Mouse (Mus musculus) erythroblast, adult 5-6 weeks (primary cell): ENCODE results near the gene Fbn1. TPM values are rescaled to one million over a fixed set of nuclear protein-coding genes. Genes with fewer than 3 reads are reported as not detected.

ENCODE experiments used
- ATAC-seq: replicated peaks from 2 replicates; pipeline ENCODE4 v1.8.0; 2016; ENCODE audit warnings: moderate number of reproducible peaks, mild to moderate bottlenecking, moderate TSS enrichment, inconsistent platforms; ENCODE audit not compliant: poor library complexity, low FRiP score, severe bottlenecking
- total RNA-seq, 2 experiments: library from RNA; stranded (forward) in 1 of 2; stranded (reverse) in 1 of 2; fragments of 150-400 nt in 1 of 2; fragments of 200-764, 138-1000 nt in 1 of 2; gene quantifications; 2 replicates each; pipeline versions ENCODE4 v1.2.3 to v1.2.4; 2015 to 2017; ENCODE audit warnings: low replicate concordance in 2 of 2

Fbn1 gene
- total RNA-seq, 2 experiments from 2014 or later = not detected

DNA sequence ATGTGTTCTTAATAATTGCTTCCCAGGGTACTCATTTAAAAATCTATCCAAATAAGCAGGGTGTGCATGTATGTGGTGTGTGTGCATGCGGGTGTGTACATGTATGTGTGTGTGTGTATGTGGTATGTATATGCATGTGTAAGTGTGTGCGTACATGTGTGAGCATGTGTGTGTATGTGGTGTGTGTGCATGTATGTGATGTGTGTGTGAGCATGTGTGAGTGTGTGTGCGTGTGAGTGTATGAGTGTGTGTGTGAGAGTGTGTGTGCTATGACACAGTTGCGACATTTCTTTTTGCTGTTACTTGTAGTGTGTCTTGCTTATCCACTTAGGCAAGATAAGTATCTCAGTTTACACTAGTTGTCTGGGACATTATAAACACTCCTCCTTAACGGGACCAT is 151.7 kb downstream of the Fbn1 start:
- ATAC-seq = no peak

- ATAC-seq = no peak
These were observed 152.4 kb downstream of the Fbn1 start for GRCm38 (mm10) chr2:125355216-125355971.

DNA sequence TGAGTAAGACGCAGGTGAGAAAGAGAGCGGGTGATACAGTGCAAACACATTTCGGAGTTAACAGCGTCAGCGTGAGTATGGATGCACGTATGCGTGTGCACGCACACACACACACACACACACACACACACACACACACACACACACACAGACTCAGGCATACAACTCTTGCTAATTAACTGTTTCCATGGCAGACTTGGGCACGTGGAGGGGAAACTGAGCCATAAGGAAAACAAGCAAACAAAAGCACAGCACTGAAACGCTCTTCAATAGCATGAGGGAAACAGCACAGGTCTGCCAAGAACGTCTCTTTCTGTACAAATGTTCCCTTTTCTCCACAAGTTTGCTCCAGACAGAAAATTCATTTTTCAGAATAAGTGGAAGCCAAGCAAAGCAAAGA is 153.2 kb downstream of the Fbn1 start:
- no peak for ATAC-seq

- no peak for ATAC-seq
These were observed 158.6 kb downstream of the Fbn1 start for GRCm38 (mm10) chr2:125349144-125349543.

GRCm38 (mm10) chr2:125342181-125342950 is 165.4 kb downstream of the Fbn1 start:
- no peak for ATAC-seq

GRCm38 (mm10) chr2:125340381-125340780 is 167.4 kb downstream of the Fbn1 start:
- no peak for ATAC-seq

DNA sequence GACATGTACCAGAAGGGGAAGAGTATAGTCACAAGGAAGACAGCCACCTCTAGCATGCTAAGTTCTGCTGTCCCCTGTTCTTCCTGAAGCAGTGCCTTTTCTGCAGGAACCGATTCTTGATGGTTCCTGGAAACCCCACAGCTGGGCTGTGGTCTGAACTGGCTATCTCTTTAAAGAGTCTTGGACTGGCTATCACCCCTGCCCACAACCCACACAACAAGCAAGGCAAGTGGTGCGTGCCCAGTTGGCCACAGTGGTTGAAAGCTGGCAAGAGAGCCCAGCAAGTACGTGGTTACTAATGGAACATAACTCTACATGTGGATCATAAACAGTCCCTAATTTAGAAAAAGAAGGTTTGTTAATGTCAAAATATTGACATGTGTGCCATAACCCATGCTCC is 170.6 kb downstream of the Fbn1 start:
- ATAC-seq = no peak

- ATAC-seq = no peak
These were observed 172.6 kb downstream of the Fbn1 start for GRCm38 (mm10) chr2:125335206-125335605.

DNA sequence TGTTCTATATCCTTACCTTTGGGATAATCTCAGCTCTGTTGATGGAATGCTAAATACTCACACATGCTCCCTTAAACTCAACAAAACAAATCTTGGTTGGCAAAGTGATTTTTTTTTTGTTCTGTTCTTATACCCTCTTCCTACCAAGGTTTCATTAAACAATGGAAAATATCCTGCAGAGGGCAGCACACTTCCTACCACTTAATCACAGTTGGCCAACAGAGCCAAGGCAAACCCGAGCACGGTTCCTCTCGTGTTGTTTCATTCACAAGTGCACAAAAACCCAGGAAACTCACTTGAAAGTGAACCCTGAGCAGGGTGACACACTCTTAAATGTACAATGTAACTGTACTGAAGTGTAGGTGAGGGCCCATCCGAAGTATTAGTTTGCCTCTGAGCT is 173.6 kb downstream of the Fbn1 start:
- ATAC-seq = no peak

DNA sequence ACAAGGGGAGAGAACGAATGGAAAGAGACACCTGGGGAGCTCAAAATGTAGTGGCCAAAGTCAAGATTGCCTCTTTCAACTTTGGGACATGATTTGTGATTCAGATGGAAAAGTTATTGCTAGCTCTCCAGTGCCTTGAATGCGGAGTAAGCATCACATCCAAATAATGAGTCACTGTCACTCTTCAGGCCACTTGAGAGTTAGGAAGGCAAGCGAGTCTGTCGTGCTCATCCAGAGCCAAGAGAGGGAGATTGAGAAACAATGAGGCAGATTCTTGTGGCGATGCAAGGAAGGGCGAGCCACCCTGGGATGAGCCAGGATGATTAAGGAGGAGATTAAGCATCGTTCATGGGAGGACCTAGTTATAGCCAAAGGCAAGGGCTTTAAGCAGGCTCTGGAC is 176.2 kb downstream of the Fbn1 start:
- no peak for ATAC-seq

DNA sequence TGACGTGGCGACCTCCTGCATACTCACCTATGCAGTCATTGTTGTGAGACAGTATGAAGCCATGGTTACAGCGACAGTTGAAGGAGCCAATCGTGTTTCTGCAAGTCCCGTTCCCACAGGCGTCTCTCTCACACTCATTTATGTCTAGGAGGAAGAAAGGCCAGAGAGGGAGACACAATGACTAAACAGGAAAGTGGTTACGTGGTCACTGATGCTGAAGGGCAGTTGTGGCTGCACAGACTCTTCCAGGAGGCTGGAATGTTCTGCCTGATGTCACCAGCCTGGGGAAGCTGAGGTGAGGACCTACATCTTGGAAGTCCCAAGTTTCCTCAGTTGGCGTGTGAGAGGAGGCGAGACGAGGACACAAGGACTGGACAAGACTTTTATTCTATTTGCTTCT is 177.3 kb downstream of the Fbn1 start:
- no peak for ATAC-seq

DNA sequence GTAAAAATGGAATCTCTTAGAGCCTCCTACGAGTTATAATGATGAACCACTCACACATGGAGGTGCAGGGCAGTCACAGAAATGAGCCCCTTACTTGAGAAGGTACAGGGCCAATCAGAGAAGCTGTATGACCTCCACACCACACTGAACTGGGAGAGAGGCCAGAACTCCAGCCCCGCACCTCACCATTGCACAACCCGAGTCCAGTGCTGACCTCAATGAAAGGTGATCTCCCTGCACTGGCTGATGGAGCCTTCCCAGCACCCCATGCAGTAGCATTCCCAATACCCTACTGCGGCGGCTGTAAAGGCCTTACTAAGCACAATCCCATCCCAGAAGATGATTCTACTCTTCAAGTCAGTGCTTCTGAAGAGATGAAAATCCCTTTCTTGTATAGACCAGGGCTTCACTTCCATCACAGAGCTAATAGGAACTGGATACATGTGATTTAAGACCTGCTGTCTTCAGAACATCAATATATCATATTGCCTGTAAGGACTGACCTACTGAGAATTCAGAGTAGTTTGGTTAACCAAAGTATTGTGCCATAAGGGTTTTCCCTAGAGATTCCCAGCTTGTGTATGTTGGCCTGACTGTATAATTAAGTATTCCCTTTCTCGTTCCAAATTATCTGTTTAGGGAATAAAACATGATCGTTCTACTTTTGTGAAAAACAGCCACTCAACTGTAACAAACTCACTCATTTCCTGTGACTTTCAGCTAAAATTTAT is 182.5 kb downstream of the Fbn1 start:
- no peak for ATAC-seq

DNA sequence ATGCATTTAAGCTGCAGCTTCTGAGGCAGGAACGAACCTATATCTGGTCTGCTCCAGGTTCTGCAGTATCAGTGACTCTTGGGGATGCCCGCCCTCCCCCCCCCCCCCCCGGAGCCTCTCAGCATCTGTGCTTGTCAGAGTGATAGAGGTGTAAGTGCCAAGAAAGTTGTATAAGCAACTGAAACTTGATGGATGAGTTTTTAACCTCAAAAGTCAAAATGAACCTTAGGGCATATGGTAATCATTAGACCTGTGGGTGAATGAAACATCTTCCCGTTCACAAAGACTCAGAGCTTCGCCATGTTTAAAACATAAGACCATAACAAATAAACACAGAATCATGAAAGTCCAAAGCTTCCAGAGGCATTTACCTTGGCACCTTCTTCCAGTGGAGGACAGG is 183.3 kb downstream of the Fbn1 start:
- no peak for ATAC-seq

GRCm38 (mm10) chr2:125323347-125323746 is 184.4 kb downstream of the Fbn1 start:
- ATAC-seq = no peak

GRCm38 (mm10) chr2:125322581-125322980 is 185.2 kb downstream of the Fbn1 start:
- no peak for ATAC-seq

DNA sequence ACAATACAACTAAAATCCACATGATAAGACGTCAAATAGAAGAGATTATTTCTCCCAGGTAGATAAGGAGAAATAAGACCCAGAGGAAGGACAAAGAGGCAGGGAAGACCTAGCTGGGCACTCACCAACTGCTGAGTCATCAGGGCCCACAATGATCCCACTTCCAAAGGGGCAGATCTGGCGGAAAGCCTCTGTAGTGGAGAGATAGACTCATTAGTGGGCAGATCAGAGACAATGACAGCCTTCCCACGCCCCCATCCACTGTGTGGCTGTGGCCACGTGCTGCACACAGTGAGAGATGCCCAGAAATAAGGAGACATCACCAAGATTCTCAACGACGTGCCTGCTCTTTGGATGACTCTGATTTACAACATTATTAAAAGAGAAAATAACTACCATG is 186.7 kb downstream of the Fbn1 start:
- ATAC-seq = no peak

DNA sequence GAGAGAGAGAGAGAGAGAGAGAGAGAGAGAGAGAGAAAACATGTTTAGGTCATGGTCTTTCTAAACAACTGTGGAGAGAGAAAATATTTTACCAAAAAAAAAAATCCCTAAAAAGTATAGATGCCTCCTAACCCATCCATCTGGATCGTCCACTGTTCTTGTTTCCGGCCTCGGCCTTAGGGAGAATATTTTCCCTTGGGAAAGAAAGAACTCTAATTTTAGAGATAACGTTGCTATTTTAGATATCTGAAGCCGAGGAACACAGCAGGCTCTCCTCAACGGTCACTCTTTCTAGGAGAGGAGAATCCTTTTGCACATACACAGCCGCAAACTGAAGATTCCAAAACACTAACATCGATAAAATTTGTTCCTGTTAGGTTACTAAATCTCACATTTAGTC is 188.1 kb downstream of the Fbn1 start:
- no peak for ATAC-seq

- ATAC-seq = no peak
These were observed 189.3 kb downstream of the Fbn1 start for GRCm38 (mm10) chr2:125318371-125319061.

GRCm38 (mm10) chr2:125315203-125315602 is 192.6 kb downstream of the Fbn1 start:
- ATAC-seq = no peak
